Mouse (Mus musculus) forebrain, embryonic 13.5 days (tissue): ENCODE measurements at regions not wholly inside any gene's neighbourhood (a gene's known extent, or its start where the extent isn't known, plus 50 kb on each side); places are given as distances from the start of the nearest gene placed in this dataset.

Experiments
- ATAC-seq: fragments of 200-750 bp; cut with Nextera tagmentation; 2 replicates; pipeline ENCODE4 v1.8.0; 2017
- H3K27ac ChIP-seq: fragments of 300-500 bp; sonication (generic); 2 replicates; pipeline ENCODE4 v1.5.1; 2015; ENCODE audit warnings: inconsistent platforms, mild to moderate bottlenecking, moderate library complexity
- H3K27me3 ChIP-seq: fragments of 300-500 bp; sonication (generic); 2 replicates; pipeline ENCODE4 v1.6.1; 2015; ENCODE audit warnings: mild to moderate bottlenecking, inconsistent platforms
- H3K36me3 ChIP-seq: fragments of 300-500 bp; sonication (generic); 2 replicates; pipeline ENCODE4 v1.6.1; 2015; ENCODE audit warnings: mild to moderate bottlenecking, inconsistent platforms; ENCODE audit not compliant: poor library complexity, severe bottlenecking
- H3K4me1 ChIP-seq: fragments of 300-500 bp; sonication (generic); 2 replicates; pipeline ENCODE4 v1.6.1; 2015; ENCODE audit warnings: inconsistent platforms
- H3K4me2 ChIP-seq: fragments of 300-500 bp; sonication (generic); 2 replicates; pipeline ENCODE4 v1.6.1; 2015; ENCODE audit warnings: inconsistent platforms, mild to moderate bottlenecking, moderate library complexity
- H3K4me3 ChIP-seq: fragments of 300-500 bp; sonication (generic); 2 replicates; pipeline ENCODE4 v1.5.1; 2015; ENCODE audit warnings: mild to moderate bottlenecking, inconsistent platforms
- H3K9ac ChIP-seq: fragments of 300-500 bp; sonication (generic); 2 replicates; pipeline ENCODE4 v1.6.1; 2015; ENCODE audit warnings: mild to moderate bottlenecking, inconsistent platforms
- H3K9me3 ChIP-seq: fragments of 300-500 bp; sonication (generic); replicated peaks from 2 replicates; pipeline ENCODE4 v1.6.1; 2016; ENCODE audit warnings: inconsistent platforms
- WGBS: fragments of 180-500 bp; shearing (Covaris S2); methylation state at CpG from one replicate; pipeline ENCODE4 v1.1.7; 2015; 5-methylcytosine and 5-hydroxymethylcytosine counted together

- ATAC-seq, result no peak
- no peak overlapping the region for H3K4me3 ChIP-seq
- 93% methylated on average over 1 of the region's 1 CpGs for WGBS
- H3K27ac ChIP-seq, result no peak overlapping the region
- no peak overlapping the region for H3K4me2 ChIP-seq
- H3K9me3 ChIP-seq, result no peaks in the 10 kb centered on the region
- no peaks in the 10 kb centered on the region for H3K36me3 ChIP-seq
- H3K4me1 ChIP-seq, result no peaks in the 10 kb centered on the region
- H3K9ac ChIP-seq, result no peak overlapping the region
- H3K27me3 ChIP-seq, result no peaks in the 10 kb centered on the region
Observed at GRCm38 (mm10) chr8:7489948-7490347, 1171.1 kb downstream of the Efnb2 start.

GRCm38 (mm10) chr8:7472153-7472796, 1188.8 kb downstream of the Efnb2 start:
- ATAC-seq, result no peak

GRCm38 (mm10) chr8:7469261-7469660, 1191.8 kb downstream of the Efnb2 start:
- H3K4me2 ChIP-seq, result no peak overlapping the region
- H3K9me3 ChIP-seq, result no peaks in the 10 kb centered on the region
- 91% methylated on average over 4 of the region's 4 CpGs for WGBS
- H3K27me3 ChIP-seq, result no peaks in the 10 kb centered on the region
- no peak overlapping the region for H3K27ac ChIP-seq
- H3K4me3 ChIP-seq, result no peak overlapping the region
- H3K9ac ChIP-seq, result no peak overlapping the region
- no peak for ATAC-seq
- H3K36me3 ChIP-seq, result no peaks in the 10 kb centered on the region
- no peaks in the 10 kb centered on the region for H3K4me1 ChIP-seq

More at GRCm38 (mm10) chr8:7472153-7472796, 1188.8 kb downstream of the Efnb2 start:
- Histone ChIP-seq H3K36me3 (no peaks in the 10 kb centered on the region), H3K4me2 (no peak overlapping the region), H3K27ac (no peak overlapping the region), H3K27me3 (no peaks in the 10 kb centered on the region), H3K9me3 (no peaks in the 10 kb centered on the region), H3K4me1 (no peaks in the 10 kb centered on the region), H3K9ac (no peak overlapping the region), H3K4me3 (no peak overlapping the region)
- WGBS, result 63% methylated on average over 7 of the region's 7 CpGs

- no peak overlapping the region for H3K27ac ChIP-seq
- peak; percentile 75 for ATAC-seq
- 70% methylated on average over 1 of the region's 1 CpGs for WGBS
Observed at GRCm38 (mm10) chr8:7462798-7463197, 1198.2 kb downstream of the Efnb2 start.

GRCm38 (mm10) chr8:7449361-7449760, 1211.7 kb downstream of the Efnb2 start:
- ATAC-seq, result no peak
- Histone ChIP-seq H3K36me3 (no peaks in the 10 kb centered on the region), H3K27me3 (no peaks in the 10 kb centered on the region), H3K9me3 (no peaks in the 10 kb centered on the region), H3K9ac (no peak overlapping the region), H3K27ac (no peak overlapping the region), H3K4me2 (no peak overlapping the region), H3K4me1 (no peaks in the 10 kb centered on the region), H3K4me3 (no peak overlapping the region)

More at GRCm38 (mm10) chr8:7462798-7463197, 1198.2 kb downstream of the Efnb2 start:
- Histone ChIP-seq H3K4me2 (no peak overlapping the region), H3K27me3 (no peaks in the 10 kb centered on the region), H3K4me1 (no peaks in the 10 kb centered on the region), H3K9me3 (no peaks in the 10 kb centered on the region), H3K9ac (no peak overlapping the region), H3K36me3 (no peaks in the 10 kb centered on the region), H3K4me3 (no peak overlapping the region)

GRCm38 (mm10) chr8:7447026-7447425, 1214.0 kb downstream of the Efnb2 start:
- Histone ChIP-seq H3K9ac (no peak overlapping the region), H3K4me3 (no peak overlapping the region), H3K27ac (no peak overlapping the region), H3K36me3 (no peaks in the 10 kb centered on the region), H3K27me3 (no peaks in the 10 kb centered on the region), H3K9me3 (no peaks in the 10 kb centered on the region), H3K4me2 (no peak overlapping the region), H3K4me1 (no peaks in the 10 kb centered on the region)
- no peak for ATAC-seq
- 55% methylated on average over 1 of the region's 1 CpGs for WGBS

- no peak overlapping the region for H3K9ac ChIP-seq
- no peak overlapping the region for H3K4me2 ChIP-seq
- ATAC-seq, result no peak; the same call in 1 of the 2 replicates
- no peaks in the 10 kb centered on the region for H3K27me3 ChIP-seq
- H3K4me3 ChIP-seq, result no peak overlapping the region
- peak overlapping the region; percentile 57; the same call in 1 of the 2 replicates for H3K27ac ChIP-seq
- no peaks in the 10 kb centered on the region for H3K9me3 ChIP-seq
- H3K4me1 ChIP-seq, result peaks cover 17% of the 10 kb centered on the region
- no peaks in the 10 kb centered on the region for H3K36me3 ChIP-seq
Observed at GRCm38 (mm10) chr8:7440829-7441228, 1220.2 kb downstream of the Efnb2 start.

- Histone ChIP-seq H3K27ac (peak overlapping the region; percentile 44; the same call in 1 of the 2 replicates), H3K27me3 (no peaks in the 10 kb centered on the region), H3K4me3 (no peak overlapping the region), H3K9me3 (no peaks in the 10 kb centered on the region), H3K4me1 (peaks cover 17% of the 10 kb centered on the region), H3K4me2 (peak overlapping the region; percentile 8; the same call in 1 of the 2 replicates), H3K9ac (no peak overlapping the region), H3K36me3 (no peaks in the 10 kb centered on the region)
- 2% methylated on average over 4 of the region's 4 CpGs for WGBS
- ATAC-seq, result peak; percentile 98
Observed at GRCm38 (mm10) chr8:7440278-7440684, 1220.8 kb downstream of the Efnb2 start.

GRCm38 (mm10) chr8:7439869-7440268, 1221.2 kb downstream of the Efnb2 start:
- H3K4me1 ChIP-seq, result peaks cover 17% of the 10 kb centered on the region
- H3K27me3 ChIP-seq, result no peaks in the 10 kb centered on the region
- peak overlapping the region; percentile 44; the same call in 1 of the 2 replicates for H3K27ac ChIP-seq
- H3K9me3 ChIP-seq, result no peaks in the 10 kb centered on the region
- WGBS, result 5% methylated on average over 3 of the region's 3 CpGs
- H3K9ac ChIP-seq, result no peak overlapping the region
- ATAC-seq, result peak; percentile 64
- no peak overlapping the region for H3K4me2 ChIP-seq
- no peaks in the 10 kb centered on the region for H3K36me3 ChIP-seq
- no peak overlapping the region for H3K4me3 ChIP-seq

GRCm38 (mm10) chr8:7430482-7430881, 1230.6 kb downstream of the Efnb2 start:
- no peak for ATAC-seq

GRCm38 (mm10) chr8:7398175-7398574, 1262.9 kb downstream of the Efnb2 start:
- Histone ChIP-seq H3K27ac (no peak overlapping the region), H3K27me3 (no peaks in the 10 kb centered on the region), H3K4me2 (no peak overlapping the region), H3K9me3 (no peaks in the 10 kb centered on the region), H3K36me3 (no peaks in the 10 kb centered on the region), H3K9ac (no peak overlapping the region), H3K4me1 (no peaks in the 10 kb centered on the region), H3K4me3 (no peak overlapping the region)
- 74% methylated on average over 2 of the region's 2 CpGs for WGBS
- ATAC-seq, result no peak

More at GRCm38 (mm10) chr8:7430482-7430881, 1230.6 kb downstream of the Efnb2 start:
- Histone ChIP-seq H3K27me3 (no peaks in the 10 kb centered on the region), H3K4me2 (no peak overlapping the region), H3K9ac (no peak overlapping the region), H3K4me3 (no peak overlapping the region), H3K27ac (no peak overlapping the region), H3K36me3 (no peaks in the 10 kb centered on the region), H3K4me1 (no peaks in the 10 kb centered on the region), H3K9me3 (no peaks in the 10 kb centered on the region)

- H3K4me3 ChIP-seq, result no peak overlapping the region
- no peaks in the 10 kb centered on the region for H3K4me1 ChIP-seq
- no peak for ATAC-seq
- H3K4me2 ChIP-seq, result no peak overlapping the region
- H3K9ac ChIP-seq, result no peak overlapping the region
- WGBS, result 70% methylated on average over 5 of the region's 5 CpGs
- H3K36me3 ChIP-seq, result no peaks in the 10 kb centered on the region
- H3K9me3 ChIP-seq, result no peaks in the 10 kb centered on the region
- no peak overlapping the region for H3K27ac ChIP-seq
- no peaks in the 10 kb centered on the region for H3K27me3 ChIP-seq
Observed at GRCm38 (mm10) chr8:7397355-7397862, 1263.6 kb downstream of the Efnb2 start.
